Mouse (Mus musculus) right cerebral cortex, postnatal 10 days (tissue): ENCODE data around the gene Krtap19-9b.

Experiments
- DNase-seq, 2 experiments: peaks; one replicate each; pipeline ENCODE4 v3.0.0; 2021; ENCODE audit warnings: low spot score in 2 of 2

Krtap19-9b gene

GRCm38 (mm10) chr16:88932165-88932564 is at the start of gene Krtap19-9b:
Krtap19-9b (minus strand) TSS chr16:88932265.
- DNase-seq = no peak

- DNase-seq = no peak
Observed at GRCm38 (mm10) chr16:88962773-88963172, 30.7 kb upstream of the Krtap19-9b start, which contains the start of gene Krtap16-3. Krtap16-3 (minus strand) TSS chr16:88962873.

GRCm38 (mm10) chr16:88941106-88941505 is 9.0 kb upstream of the Krtap19-9b start:
- DNase-seq = peak in 1 of 2 experiments; percentile 16

GRCm38 (mm10) chr16:88938252-88938651 is 6.2 kb upstream of the Krtap19-9b start:
- DNase-seq = no peak

GRCm38 (mm10) chr16:88896357-88896756 is 35.7 kb downstream of the Krtap19-9b start, which contains the start of gene Krtap19-5:
Krtap19-5 (minus strand) TSS chr16:88896457.
- no peak for DNase-seq

- peak in 1 of 2 experiments; percentile 21 for DNase-seq
Observed at GRCm38 (mm10) chr16:88886870-88887269, 45.2 kb downstream of the Krtap19-9b start.

GRCm38 (mm10) chr16:88884989-88885388 is 47.1 kb downstream of the Krtap19-9b start, which contains the start of gene Krtap19-4:
Krtap19-4 (minus strand) TSS chr16:88885089.
- no peak for DNase-seq
